Mouse (Mus musculus) liver (tissue): Measurements from ENCODE around the gene Brd7.
A peak's percentile ranks its signal among the peaks of the same experiment; 100 is the strongest.

Experiments used
- DNase-seq: peaks from one replicate; pipeline ENCODE4 v3.0.0-alpha.2; 2020; ENCODE audit warnings: mixed read lengths

Brd7 gene

GRCm38 (mm10) chr8:88361708-88362428, at the start of gene Brd7:
Brd7 (minus strand) TSS chr8:88362194.
- peak; percentile 85 for DNase-seq

DNA sequence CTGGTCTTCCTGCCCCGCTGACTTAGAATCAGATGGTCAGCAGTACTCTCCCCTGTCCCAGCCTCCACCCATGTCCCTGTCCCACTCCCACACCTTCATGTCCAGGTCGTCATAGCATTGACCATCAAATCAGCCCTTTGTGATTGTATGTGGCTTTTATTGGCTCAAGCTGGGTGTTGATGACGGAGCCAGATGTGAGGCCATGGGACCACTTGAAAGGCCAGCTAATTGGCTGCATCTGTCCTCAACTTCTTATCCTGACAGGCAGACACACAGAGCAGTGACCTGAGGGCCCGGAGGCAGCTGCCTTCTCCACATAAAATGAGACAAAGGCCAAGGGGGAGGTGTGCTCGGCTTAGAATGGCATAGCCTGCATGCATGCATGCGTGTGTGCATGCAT, 49.5 kb upstream of the Brd7 start:
- no peak for DNase-seq

DNA sequence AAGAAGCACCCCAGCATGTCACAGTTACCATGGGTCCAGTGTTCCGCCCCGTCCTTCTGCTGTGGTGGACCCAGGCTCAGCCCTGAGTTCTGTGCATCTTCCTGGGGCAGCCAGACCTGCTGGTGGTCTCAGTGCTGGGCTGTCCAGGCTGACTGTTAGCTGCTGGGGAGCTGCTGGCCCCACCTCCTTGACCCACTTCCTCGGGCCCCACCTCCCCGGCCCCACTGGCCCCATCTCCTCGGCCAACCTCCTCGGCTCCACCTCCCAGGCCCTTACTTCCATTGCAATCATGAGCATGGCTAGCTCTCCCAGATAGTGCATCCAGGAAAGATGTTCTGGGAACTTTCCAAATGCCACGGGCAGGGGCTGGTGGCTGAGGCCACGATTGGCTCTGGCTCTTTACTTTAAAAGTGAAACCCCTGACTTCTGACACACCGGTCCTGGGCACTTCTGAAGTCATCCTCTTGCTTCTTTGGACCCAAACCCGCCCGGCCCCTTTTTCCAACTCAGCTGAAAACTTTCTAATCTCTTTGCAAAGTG, 47.5 kb upstream of the Brd7 start:
- peak; percentile 10 for DNase-seq

DNA sequence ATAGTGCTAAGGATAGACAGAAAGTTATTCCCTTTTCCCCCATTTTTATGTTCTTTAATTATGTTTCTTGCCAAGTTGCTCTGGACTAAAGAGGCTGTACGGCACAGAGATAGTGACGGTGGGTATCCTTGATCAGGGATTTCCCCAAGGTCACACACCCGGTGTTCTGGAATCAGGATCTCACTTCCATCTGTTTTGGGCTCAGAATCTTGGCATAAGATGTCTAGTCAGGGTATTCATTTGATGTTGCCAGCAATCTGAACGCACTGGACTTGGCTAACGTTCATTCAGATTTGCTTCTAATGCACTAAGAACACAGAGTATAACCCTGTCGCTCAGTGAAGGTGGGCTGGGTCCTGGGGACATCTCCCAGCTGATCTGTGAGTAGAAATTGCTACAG, 45.7 kb upstream of the Brd7 start:
- no peak for DNase-seq

DNA sequence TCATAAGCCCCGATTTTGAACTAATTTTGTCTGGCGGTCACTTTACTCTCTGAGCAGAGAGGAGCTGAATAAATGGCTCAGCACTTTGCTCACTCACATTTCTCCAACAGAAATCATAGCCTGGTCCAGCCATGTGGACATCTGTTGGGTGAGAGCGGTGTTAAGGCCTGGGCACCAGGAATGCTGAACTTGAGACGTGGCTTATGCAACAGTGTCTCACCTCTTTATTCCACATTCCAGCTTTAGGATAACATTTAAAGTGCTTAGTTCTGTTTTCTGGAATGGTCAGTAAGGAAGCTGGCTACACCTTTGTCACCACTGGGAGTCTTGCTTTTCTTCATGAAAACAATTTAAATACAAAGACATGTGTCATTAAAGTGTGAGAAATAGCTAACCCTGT, 36.1 kb upstream of the Brd7 start:
- DNase-seq, result no peak

DNA sequence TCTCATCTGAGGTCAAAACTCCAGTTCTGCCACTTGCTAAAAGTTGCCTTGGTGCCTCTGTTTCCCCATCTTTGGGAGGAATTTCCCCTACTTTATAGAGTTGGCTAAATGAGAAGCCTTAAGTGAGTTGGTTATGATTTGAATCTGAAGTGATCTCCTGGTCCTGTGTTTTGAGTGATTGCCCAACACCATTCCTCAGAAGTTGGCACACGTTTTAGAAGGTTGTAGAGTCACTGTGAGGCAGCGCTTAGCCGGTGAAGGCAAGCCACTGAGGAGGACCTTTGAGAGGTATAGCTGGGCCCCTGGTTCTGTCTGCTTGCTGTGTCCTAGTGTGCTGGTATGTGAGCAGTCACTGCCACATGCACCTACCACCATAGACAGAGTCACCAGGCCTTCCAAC, 31.3 kb upstream of the Brd7 start:
- no peak for DNase-seq

DNA sequence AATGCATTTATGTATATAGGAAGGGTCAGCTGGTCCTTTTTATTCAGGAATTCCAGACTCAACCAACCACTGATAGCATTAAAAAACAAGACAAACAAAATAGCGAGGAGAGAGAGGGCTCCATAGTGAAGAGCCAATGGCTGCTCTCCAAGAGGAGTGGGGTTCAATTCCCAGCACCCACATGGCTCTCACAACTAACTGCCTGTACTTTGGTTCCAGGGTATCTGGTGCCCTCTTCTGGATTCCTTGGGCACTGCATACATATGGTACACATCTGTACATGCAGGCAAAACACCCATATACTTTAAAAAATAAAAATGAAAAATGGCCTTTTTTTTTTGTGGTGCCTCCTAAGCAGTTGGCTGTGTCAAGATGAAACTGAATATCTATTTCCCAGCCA, 28.8 kb upstream of the Brd7 start:
- peak; percentile 43 for DNase-seq

DNA sequence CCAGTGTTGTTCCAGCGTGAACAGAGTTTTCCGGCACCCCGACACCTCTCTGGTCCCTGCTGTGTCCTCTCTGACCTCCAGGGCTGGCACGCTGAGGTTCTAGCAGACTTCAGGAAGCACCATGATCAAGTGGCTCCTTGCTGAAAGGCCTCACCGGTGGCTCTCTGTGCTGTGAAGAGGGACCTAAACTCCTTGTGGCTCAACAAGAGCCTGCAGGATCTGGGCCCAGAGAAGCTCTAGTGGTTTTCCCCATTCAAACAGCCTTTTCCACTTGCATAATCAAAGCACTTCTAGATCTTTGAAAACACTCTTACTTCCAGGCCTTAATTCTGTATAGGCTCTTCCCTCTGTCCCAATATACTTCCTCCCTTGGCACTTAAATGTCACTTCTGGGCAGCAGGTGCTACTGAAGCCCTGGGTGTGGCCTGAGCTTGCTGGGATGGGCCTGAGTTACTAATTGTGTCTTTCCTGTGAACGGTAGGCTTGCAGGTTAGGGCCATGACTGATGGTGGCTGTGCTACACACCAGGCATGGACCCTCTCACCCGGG, 26.8 kb upstream of the Brd7 start:
- no peak for DNase-seq

GRCm38 (mm10) chr8:88387874-88388273, 25.9 kb upstream of the Brd7 start:
- no peak for DNase-seq

GRCm38 (mm10) chr8:88383164-88383556, 21.2 kb upstream of the Brd7 start:
- no peak for DNase-seq

DNA sequence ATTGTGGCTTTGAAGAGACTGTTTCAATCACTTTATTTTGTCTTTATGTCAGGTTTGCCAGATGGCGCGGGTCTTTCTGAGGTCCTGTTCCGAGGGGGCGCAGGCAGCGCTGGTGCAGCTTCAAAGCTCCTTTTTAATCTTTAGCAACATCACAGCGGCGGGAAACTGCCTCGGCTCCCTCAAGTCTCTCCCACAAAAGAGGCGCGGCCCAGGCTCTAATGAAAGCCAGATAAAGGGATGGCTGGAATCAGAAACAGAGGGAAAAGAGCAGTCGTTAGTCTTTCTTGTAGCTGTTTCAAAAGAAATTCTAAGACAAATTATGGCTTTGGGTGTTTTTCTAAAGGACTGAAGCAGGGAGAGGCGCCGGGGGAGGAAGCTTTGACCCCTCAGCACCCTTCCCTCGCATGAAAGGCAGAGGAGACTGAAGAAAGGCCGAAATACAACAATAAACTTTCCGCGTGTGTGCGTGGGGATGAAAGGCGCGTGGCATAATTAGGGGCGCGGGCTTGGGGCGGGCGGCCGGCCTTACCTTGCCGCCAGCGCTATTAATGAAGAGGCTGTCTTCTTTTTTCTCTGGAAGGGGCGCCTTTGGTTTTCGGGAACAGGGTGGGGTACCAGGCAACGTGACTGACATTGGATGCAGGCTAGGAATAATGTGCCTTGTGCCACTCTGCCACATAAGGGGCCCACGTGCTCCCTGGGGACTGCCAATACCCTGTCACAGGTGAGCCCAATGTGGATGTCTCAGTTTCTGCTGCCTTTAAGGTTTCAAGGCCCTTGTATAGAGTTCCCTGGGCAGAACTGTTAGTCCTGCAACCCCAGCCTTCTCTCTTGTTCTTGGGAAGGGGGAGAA, 20.5 kb upstream of the Brd7 start:
- DNase-seq, result no peak

DNA sequence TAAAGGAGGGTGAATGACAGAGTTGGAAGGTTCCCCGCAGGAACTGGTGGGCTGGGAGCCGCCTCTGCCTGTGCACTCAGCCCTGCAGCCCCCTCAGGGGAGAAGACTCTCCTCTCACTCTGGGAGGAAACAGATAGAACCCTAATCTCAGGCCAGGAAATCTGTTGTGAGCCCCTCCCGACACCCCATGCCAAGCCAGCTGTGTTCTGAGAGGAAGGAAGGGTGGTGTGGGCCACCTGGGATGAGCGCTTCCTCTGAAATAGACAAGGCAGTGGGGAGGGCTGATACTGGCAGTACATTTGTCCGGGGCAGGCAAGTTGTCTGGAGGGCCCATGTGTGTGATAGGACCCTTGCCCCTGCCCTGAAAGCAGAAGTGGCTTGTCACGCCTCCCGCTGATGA, 18.5 kb upstream of the Brd7 start:
- peak; percentile 28 for DNase-seq

DNA sequence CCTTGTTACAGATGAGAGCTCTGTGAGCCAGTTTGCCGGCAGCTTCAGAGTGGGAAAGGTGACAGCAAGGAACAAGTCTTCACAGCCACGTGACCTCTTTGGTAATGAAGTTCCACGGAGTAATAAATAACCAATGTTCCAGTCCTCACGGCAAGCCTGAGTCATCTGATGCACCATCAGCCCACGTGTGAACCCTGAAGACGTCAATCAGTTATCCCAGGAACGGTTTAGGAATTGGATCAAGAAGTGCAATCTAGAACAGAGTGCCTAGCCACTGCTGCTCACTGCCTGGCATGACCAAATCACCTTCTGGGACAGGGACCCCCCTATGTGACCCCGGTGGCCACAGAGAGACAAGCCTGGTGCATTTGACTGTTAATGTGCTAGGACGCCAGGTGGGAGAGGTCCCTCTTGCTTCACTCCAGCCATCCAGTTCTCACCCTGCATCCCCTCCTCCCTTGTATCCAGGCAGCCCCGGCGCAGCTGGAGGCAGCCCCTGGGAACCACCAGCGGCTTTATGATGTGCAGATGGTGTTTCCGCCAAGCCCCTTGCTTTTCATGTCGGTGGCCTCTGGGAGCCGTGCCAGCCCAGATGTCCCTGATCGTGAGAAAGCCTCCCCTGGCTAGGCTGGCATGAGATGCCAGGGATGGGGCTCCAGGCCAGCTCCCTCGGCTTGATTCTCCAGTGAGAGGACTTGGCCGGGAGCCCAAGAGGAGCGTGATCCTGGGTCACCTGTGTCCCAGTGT, 15.0 kb upstream of the Brd7 start:
- peak; percentile 9 for DNase-seq

- no peak for DNase-seq
Observed at GRCm38 (mm10) chr8:88371522-88371921, 9.5 kb upstream of the Brd7 start.

DNA sequence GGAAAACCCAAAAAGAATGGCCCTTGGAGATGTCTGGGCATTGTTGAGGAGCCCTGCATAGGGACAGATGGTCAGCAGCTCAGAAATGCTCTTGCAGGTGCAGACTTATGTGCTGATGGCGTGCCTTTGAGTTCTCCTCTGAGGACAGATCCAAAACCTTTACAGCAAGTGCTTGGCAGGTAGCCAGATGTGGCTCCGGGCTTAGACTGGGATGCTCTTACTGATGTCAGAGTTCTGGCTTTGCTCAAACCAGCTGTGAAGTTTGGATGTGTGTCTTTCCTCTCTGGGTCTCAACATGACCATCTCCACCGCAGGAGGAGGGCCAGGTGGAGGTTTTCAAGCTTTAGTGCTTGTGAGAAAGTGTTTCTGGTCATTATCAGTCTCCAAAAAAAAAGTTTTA, 7.8 kb upstream of the Brd7 start:
- DNase-seq, result peak; percentile 26

DNA sequence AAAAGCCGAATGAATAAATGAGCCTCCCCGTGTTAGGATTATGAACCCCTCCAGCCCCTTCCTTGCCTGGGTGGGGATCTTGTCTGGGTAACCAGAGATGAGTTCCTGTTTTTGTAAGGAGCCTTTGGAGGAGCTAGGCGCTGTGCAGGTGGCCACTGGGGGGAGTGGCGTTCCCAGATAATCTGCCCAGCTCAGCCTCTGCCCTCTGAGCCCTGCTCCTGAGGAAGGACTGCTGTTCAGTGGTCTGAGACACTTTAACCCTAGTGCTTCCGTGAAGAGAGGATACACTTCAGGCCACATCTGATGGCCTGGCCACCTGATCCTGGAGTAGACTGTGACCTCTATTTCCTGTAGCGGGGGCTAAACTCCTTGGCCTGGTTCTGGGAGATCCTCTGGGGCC, 7.2 kb upstream of the Brd7 start:
- peak; percentile 48 for DNase-seq

DNA sequence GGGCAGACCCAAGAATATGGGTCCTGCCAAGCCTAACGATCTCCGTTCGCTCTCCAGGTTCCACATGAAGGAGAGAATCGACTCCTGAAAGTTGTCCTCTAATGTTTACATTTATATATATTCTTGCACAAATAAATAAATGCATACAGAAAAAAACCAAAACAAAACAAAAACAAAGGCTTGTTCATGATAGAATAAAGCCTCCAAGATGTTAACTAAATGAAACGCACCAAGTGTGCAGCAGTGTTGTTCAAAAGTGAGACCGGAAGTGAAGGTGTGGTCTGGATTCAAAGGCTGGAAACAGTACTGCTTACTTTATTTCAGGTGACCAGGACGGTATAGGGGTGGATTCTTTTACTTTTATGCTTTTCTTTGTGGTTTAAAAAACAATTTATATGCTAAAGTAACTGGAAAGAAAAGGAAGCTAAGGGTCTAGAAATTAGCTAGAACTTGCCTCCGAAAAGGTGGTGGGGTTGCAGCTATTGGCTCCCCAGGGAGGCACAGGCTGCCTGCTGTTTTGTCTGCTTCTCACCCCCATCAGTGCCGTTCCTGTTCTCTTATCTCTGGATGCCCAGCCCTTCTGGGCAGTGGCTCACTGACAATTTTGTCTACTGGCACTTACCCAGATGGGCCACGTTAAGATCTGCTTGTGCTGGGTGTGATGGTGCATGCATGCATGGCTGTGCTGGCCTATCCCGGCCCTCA, 604 bp upstream of the Brd7 start:
- DNase-seq, result peak; percentile 79

DNA sequence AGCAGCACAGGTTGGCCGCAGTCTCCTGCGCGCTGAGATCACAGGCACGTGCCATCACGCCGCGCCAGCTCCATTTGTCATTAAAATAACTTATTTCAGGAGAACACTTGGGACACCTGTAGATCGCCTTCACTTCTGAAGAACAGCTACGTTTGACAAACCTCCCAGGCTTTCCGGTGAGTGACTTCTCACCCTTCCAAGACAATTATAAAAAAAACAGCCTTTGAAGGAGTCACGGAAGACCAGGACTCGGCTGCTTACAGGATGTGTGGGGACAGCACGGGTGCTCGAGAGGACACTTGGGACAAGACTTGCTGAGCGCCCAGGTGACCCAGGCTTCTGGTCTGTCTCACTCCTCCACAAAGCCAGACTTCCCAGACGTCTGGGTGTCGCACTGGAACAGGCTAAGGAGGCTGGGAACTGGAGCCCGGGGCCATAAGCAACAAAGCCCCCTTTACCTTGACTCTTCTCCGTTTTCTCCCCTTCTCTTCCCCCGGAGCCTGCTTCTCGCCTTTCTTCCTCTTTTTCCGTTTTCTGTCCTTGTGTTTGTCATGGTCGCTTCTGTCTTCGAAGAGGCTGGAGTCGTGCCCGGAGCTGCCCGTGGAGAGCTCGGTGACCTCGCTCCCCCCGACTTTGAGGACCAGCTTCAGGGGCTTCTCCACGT, 818 bp downstream of the Brd7 start:
- peak; percentile 45 for DNase-seq

GRCm38 (mm10) chr8:88359959-88360358, 2.0 kb downstream of the Brd7 start:
- DNase-seq, result no peak

DNA sequence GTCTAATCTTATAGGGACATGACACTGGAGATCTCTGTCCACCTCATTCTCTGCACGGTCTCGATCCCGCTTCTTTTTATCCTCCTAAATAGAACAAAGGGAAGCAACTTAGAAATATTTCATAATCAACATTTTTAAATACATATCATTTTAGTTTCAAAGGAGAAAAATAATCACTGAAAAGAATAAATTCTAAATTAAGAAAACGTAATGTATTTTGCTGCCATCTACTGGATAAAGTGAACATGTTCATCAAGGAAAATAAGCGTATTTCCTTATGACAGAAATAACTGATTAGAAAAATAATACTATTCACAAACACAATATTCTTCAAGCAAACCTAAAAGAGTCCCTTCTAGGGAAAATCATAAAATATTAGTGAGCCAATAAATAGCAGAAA, 4.0 kb downstream of the Brd7 start:
- no peak for DNase-seq

- no peak for DNase-seq
Observed at GRCm38 (mm10) chr8:88357226-88357933, 4.6 kb downstream of the Brd7 start.
